Mouse (Mus musculus): ENCODE data around the gene Cfap126. TPM values are rescaled to one million over a fixed set of nuclear protein-coding genes. Genes with fewer than 3 reads are reported as not detected.

Cfap126 gene
- polyA plus RNA-seq, 1 experiment from 2014 or later = 6.4 TPM

DNA sequence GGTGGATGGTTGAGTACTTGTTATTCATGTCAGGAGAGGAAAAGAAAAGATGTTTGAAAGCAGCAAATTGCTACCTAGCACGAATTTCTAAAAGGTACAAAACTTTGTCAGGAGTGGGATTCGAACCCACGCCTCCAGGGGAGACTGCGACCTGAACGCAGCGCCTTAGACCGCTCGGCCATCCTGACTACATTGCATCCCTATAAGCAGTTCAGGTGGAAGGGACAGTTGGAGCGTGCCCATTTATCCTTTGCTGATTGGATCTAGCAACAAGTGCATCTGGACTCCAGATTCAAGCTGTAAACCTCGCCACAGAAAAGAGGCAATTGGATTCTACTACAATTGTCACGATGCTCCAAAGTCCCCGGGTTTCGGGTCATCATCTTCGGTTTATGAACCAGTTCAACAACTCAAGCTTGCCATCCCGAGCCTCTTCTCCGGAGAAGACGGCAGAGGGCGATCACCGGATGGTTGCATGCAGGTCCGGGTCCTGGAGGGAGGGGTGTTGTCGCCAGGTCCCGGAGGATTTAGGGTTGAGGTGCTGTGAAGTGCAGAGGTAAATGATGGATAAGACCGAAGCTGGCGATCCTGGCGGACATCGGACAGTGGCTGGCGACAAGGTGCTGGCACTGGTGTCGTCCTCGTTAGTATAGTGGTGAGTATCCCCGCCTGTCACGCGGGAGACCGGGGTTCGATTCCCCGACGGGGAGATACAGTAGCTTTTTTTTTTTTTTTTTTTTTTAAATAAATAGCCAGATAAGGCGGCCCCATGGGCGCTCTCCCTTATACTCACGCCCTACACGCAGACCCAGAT lies 11.8 kb upstream of the Cfap126 start:
- under 1% methylated on average over 40 of the region's 40 CpGs for WGBS
- Histone ChIP-seq H3K9ac (replicated peaks; ENCODE audit: low read depth, low read length) (peak overlapping the region; percentile 73), H3K4me3 (replicated peaks; ENCODE audit: low read length) (peak overlapping the region; percentile 75), H3K27me3 (replicated peaks; ENCODE audit: control insufficient read depth, insufficient read depth, low read length) (no peaks in the 10 kb centered on the region), H3K9me3 (ENCODE audit: control insufficient read depth, low read length) (no peaks in the 10 kb centered on the region), H3K4me2 (ENCODE audit: low read length) (peak overlapping the region; percentile 52), H3K36me3 (ENCODE audit: control insufficient read depth, insufficient read depth) (no peaks in the 10 kb centered on the region), H3K27ac (ENCODE audit: low read length) (peak overlapping the region; percentile 62), H3K4me1 (replicated peaks; ENCODE audit: control insufficient read depth, insufficient read depth, low read length) (no peaks in the 10 kb centered on the region)
- peak; percentile 84 for ATAC-seq

DNA sequence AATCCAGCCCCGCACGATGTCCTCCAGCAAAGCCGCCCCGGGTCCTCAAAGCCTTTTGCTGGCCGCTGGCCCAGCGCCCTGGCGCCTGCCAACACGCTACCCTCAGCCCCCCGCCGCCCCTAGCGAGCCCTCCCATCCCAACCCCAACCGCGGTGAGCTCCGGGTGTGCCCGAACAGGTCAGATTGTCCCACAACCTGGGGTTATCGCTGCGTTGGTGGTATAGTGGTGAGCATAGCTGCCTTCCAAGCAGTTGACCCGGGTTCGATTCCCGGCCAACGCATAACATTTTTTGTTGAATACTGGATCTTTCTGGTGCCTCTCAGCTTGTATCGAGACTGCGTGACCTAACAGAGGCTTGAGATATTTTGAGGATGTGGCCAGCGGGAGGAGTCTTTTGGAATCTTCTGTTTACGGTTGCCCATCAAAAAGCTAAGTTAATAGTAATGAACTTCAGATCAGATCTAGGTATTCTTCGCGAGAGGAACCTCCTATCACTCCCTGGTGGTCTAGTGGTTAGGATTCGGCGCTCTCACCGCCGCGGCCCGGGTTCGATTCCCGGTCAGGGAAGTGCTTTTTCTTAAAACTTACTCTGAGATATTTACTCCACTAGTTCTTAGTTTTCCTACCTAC lies 11.1 kb upstream of the Cfap126 start:
- Histone ChIP-seq H3K4me3 (replicated peaks; ENCODE audit: low read length) (peak overlapping the region; percentile 75), H3K4me1 (replicated peaks; ENCODE audit: control insufficient read depth, insufficient read depth, low read length) (no peaks in the 10 kb centered on the region), H3K27ac (ENCODE audit: low read length) (peak overlapping the region; percentile 62), H3K36me3 (ENCODE audit: control insufficient read depth, insufficient read depth) (no peaks in the 10 kb centered on the region), H3K9ac (replicated peaks; ENCODE audit: low read depth, low read length) (peak overlapping the region; percentile 73), H3K9me3 (ENCODE audit: control insufficient read depth, low read length) (no peaks in the 10 kb centered on the region), H3K27me3 (replicated peaks; ENCODE audit: control insufficient read depth, insufficient read depth, low read length) (no peaks in the 10 kb centered on the region), H3K4me2 (ENCODE audit: low read length) (peak overlapping the region; percentile 55)
- WGBS = under 1% methylated on average over 35 of the region's 35 CpGs
- ATAC-seq = peak; percentile 89

DNA sequence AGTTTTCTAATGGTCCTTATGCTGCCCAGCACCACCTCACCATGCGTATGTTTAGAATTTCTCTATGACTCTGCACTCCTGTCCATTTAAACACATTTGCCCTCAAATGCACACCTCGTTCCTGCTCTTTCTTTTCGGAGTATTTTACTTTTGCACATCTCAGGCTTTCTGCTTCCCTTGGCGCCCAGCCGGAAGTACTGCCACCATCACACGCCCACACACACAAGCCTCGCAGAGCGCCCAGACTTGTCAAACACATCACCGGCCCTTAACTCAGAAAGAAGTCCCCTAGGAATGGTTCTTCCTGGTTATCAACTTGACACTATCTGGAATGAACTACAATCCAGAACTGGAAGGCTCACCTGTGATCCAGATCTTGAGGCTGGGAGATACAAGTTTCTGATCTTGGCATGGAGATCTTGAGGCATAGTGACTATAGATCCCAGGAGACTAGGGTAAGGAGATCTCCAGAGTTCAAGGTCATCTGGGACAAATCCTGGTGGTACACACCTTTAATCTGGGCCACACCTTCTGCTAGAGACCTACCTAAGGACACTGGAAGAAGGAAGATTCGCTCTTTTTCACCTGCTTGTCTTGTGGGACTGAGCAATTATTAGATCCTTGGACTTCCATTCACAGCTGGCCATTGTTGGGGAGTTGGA lies 10.4 kb upstream of the Cfap126 start:
- H3K36me3 ChIP-seq (ENCODE audit: control insufficient read depth, insufficient read depth) = no peaks in the 10 kb centered on the region
- H3K4me1 ChIP-seq (replicated peaks; ENCODE audit: control insufficient read depth, insufficient read depth, low read length) = no peaks in the 10 kb centered on the region
- H3K27me3 ChIP-seq (replicated peaks; ENCODE audit: control insufficient read depth, insufficient read depth, low read length) = no peaks in the 10 kb centered on the region
- peak overlapping the region; percentile 75 for H3K4me3 ChIP-seq (replicated peaks; ENCODE audit: low read length)
- no peak overlapping the region for H3K27ac ChIP-seq (ENCODE audit: low read length)
- H3K9ac ChIP-seq (replicated peaks; ENCODE audit: low read depth, low read length) = no peak overlapping the region; the same call in 1 of the 2 replicates
- H3K4me2 ChIP-seq (ENCODE audit: low read length) = peak overlapping the region; percentile 55
- no peak for ATAC-seq
- WGBS = 11% methylated on average over 10 of the region's 10 CpGs
- H3K9me3 ChIP-seq (ENCODE audit: control insufficient read depth, low read length) = no peaks in the 10 kb centered on the region

DNA sequence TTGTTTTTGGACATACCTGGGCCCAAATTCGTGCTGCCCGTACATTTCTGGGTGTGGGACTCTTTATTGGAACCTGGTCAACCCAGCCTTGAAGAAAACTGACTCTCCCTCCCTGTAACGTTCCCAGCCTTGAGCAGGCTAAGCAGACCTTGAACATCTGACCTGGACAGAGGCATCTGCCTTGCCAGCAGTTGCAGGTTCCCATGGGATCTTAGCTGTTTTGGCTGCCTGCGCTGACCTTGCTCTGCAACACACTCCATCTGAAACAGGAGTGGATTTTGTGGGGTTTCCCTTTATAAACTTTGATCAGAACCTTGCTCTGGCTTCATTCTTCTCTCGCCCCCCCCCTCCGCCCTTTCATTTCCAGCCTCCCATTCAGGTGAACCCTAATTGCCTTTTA lies 8.5 kb upstream of the Cfap126 start:
- Histone ChIP-seq H3K36me3 (ENCODE audit: control insufficient read depth, insufficient read depth) (no peaks in the 10 kb centered on the region), H3K4me2 (ENCODE audit: low read length) (no peak overlapping the region), H3K4me1 (replicated peaks; ENCODE audit: control insufficient read depth, insufficient read depth, low read length) (no peaks in the 10 kb centered on the region; the same call in 1 of the 2 replicates), H3K27me3 (replicated peaks; ENCODE audit: control insufficient read depth, insufficient read depth, low read length) (no peaks in the 10 kb centered on the region), H3K4me3 (replicated peaks; ENCODE audit: low read length) (no peak overlapping the region), H3K27ac (ENCODE audit: low read length) (no peak overlapping the region), H3K9ac (replicated peaks; ENCODE audit: low read depth, low read length) (no peak overlapping the region), H3K9me3 (ENCODE audit: control insufficient read depth, low read length) (no peaks in the 10 kb centered on the region)
- no peak for ATAC-seq
- 61% methylated on average over 6 of the region's 6 CpGs for WGBS

DNA sequence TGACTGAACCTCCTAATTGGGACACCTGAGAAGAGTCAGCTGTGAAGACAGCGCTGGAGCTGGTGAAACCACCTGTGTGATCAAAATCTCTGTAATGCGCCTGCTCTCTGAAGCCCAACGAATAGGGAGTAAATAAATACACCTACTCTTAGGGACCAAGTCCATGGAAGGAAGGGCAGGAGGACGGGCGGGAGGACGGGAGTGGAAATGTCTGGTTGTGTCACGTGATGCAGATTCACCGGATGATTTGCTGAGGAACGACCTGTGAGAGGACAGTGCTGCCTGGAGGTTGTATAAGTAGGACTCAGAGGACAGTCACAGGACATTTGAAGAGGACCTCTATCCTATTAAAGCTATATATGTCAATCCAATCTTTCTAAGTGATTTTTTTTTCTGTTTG lies 4.1 kb upstream of the Cfap126 start:
- Histone ChIP-seq H3K27me3 (replicated peaks; ENCODE audit: control insufficient read depth, insufficient read depth, low read length) (no peaks in the 10 kb centered on the region), H3K27ac (ENCODE audit: low read length) (no peak overlapping the region), H3K36me3 (ENCODE audit: control insufficient read depth, insufficient read depth) (no peaks in the 10 kb centered on the region), H3K4me2 (ENCODE audit: low read length) (no peak overlapping the region), H3K4me1 (replicated peaks; ENCODE audit: control insufficient read depth, insufficient read depth, low read length) (peaks cover 19% of the 10 kb centered on the region), H3K4me3 (replicated peaks; ENCODE audit: low read length) (no peak overlapping the region), H3K9me3 (ENCODE audit: control insufficient read depth, low read length) (no peaks in the 10 kb centered on the region), H3K9ac (replicated peaks; ENCODE audit: low read depth, low read length) (no peak overlapping the region)
- ATAC-seq = no peak
- 43% methylated on average over 9 of the region's 9 CpGs for WGBS

DNA sequence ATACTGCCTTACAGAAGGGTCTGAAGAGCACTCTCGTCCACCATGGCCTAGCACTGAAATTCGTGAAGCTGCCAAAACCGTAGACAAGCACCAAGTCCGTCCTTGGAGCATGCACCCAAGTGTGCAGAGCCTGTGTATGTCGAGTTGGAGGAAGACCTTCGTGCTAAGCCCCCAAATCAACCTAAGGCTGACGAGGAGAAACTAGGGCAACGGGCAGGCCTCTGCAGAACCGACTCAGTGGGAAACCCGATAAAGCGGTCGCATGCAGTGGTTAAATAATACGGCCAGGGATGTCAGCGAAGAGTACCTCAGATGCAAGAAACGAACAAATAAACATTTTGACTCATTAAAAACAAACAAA lies 3.1 kb upstream of the Cfap126 start:
- Histone ChIP-seq H3K4me3 (replicated peaks; ENCODE audit: low read length) (peak overlapping the region; percentile 75), H3K27me3 (replicated peaks; ENCODE audit: control insufficient read depth, insufficient read depth, low read length) (no peaks in the 10 kb centered on the region), H3K9me3 (ENCODE audit: control insufficient read depth, low read length) (no peaks in the 10 kb centered on the region), H3K9ac (replicated peaks; ENCODE audit: low read depth, low read length) (peak overlapping the region; percentile 72), H3K4me2 (ENCODE audit: low read length) (peak overlapping the region; percentile 90), H3K27ac (ENCODE audit: low read length) (peak overlapping the region; percentile 80), H3K36me3 (ENCODE audit: control insufficient read depth, insufficient read depth) (no peaks in the 10 kb centered on the region), H3K4me1 (replicated peaks; ENCODE audit: control insufficient read depth, insufficient read depth, low read length) (peaks cover 19% of the 10 kb centered on the region)
- peak; percentile 54 for ATAC-seq
- WGBS = 5% methylated on average over 15 of the region's 15 CpGs

DNA sequence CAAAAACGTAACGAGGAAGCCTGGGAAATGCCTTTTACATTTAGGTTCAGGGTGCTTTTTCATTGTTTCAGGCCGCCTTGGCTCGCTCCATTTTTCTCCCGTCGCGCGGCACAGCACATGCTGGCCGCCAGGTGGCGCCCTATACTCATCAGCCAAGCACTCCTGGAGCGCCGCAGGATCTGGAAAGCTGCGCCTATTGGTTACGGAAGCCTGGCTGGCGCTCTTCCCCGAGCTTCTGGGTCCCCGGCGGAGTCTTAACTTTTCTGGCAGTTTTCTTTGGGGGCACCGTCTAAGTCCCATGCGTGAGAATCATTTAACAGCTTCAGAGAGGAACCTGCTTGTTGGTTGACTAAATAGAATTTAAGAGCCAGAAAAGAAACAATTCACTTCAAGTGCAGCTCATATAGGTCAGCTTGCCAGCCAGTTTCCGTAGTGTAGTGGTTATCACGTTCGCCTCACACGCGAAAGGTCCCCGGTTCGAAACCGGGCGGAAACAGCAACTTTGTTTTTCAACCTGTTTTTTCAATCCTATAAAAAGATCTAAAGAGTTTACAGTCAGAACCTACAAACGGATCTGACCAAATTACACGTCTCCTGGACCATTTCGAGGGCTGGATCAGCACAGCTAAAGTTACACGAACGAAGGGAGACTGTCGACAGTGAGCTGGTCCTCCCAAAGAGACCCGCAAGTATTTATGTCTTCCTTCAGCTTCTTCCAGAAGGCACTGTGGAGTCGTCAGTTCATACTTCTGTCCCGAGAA lies 2.5 kb upstream of the Cfap126 start:
- H3K4me3 ChIP-seq (replicated peaks; ENCODE audit: low read length) = peak overlapping the region; percentile 75
- WGBS = under 1% methylated on average over 38 of the region's 38 CpGs
- H3K36me3 ChIP-seq (ENCODE audit: control insufficient read depth, insufficient read depth) = no peaks in the 10 kb centered on the region
- peak; percentile 93 for ATAC-seq
- no peaks in the 10 kb centered on the region for H3K9me3 ChIP-seq (ENCODE audit: control insufficient read depth, low read length)
- peak overlapping the region; percentile 90 for H3K4me2 ChIP-seq (ENCODE audit: low read length)
- H3K27ac ChIP-seq (ENCODE audit: low read length) = peak overlapping the region; percentile 80
- peak overlapping the region; percentile 72 for H3K9ac ChIP-seq (replicated peaks; ENCODE audit: low read depth, low read length)
- peaks cover 19% of the 10 kb centered on the region for H3K4me1 ChIP-seq (replicated peaks; ENCODE audit: control insufficient read depth, insufficient read depth, low read length)
- H3K27me3 ChIP-seq (replicated peaks; ENCODE audit: control insufficient read depth, insufficient read depth, low read length) = no peaks in the 10 kb centered on the region

DNA sequence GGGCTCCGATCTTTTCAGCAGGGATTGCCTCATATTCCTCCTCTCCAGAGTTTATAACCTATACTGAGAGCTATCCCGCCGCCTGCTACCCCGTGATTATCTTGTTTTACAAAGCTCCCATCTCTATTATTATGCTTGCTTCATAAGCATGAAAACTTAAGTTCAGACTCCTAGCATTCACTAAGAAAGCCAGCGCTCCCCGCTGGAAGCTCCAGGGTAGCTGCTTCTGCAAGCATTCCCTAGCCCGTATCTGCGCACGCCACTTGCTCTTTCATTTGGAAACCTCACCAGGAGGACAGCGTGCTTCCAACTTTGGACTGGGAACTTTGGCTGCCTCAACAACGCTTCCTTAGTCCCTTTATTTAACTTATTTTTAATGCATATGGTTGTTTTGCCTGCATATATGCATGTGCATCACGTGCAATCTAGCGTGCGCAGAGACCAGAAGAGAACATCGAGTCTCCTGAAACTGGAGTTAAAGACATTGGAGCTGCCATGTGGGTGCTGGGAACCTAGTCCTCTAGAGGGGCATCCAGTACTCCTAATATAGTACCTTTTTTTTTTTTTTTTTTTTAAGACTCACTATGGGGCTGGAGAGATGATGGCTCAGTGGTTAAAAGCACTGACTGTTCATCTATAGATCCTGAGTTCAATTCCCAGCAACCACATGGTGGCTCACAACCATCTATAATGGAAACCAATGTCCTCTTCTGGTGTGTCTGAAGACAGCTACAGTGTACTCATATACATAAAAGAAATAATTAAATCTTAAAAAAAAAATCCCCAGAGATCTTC lies 1.7 kb upstream of the Cfap126 start:
- Histone ChIP-seq H3K4me3 (replicated peaks; ENCODE audit: low read length) (peak overlapping the region; percentile 75), H3K36me3 (ENCODE audit: control insufficient read depth, insufficient read depth) (no peaks in the 10 kb centered on the region), H3K9me3 (ENCODE audit: control insufficient read depth, low read length) (no peaks in the 10 kb centered on the region), H3K9ac (replicated peaks; ENCODE audit: low read depth, low read length) (peak overlapping the region; percentile 41), H3K27me3 (replicated peaks; ENCODE audit: control insufficient read depth, insufficient read depth, low read length) (no peaks in the 10 kb centered on the region), H3K4me1 (replicated peaks; ENCODE audit: control insufficient read depth, insufficient read depth, low read length) (peaks cover 19% of the 10 kb centered on the region), H3K27ac (ENCODE audit: low read length) (peak overlapping the region; percentile 53), H3K4me2 (ENCODE audit: low read length) (peak overlapping the region; percentile 90)
- no peak for ATAC-seq
- WGBS = 2% methylated on average over 15 of the region's 15 CpGs

All from forebrain, embryonic 16.5 days (tissue).